Mouse (Mus musculus): ENCODE data around the gene Rbm18.

Gene Rbm18

DNA sequence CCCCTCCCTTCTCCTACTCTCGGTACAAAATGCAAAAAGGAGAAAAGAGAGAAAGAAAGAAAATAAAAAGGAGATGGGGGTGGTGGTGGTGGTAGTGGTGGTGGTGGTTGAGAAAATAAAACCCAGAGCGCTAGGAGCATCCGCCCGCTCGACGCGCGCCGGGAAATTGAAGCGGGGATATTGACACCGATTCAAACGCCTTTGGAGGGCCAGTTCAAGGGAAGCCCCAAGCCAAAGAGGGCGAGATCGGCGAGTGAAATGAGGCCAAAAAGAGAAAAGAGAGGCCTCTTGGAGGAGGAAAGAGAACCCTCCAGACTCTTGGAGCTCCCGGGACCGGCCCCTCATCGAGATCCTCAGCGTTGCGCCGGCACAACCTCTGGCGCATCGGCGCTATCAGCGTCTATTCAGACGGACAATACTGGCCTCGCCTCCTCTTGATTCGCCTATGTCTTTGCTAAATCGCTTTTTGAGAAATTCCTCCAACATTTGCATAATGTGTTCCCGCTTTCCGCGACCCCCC is 32.1 kb downstream of the Rbm18 start:
- no peak for DNase-seq

DNA sequence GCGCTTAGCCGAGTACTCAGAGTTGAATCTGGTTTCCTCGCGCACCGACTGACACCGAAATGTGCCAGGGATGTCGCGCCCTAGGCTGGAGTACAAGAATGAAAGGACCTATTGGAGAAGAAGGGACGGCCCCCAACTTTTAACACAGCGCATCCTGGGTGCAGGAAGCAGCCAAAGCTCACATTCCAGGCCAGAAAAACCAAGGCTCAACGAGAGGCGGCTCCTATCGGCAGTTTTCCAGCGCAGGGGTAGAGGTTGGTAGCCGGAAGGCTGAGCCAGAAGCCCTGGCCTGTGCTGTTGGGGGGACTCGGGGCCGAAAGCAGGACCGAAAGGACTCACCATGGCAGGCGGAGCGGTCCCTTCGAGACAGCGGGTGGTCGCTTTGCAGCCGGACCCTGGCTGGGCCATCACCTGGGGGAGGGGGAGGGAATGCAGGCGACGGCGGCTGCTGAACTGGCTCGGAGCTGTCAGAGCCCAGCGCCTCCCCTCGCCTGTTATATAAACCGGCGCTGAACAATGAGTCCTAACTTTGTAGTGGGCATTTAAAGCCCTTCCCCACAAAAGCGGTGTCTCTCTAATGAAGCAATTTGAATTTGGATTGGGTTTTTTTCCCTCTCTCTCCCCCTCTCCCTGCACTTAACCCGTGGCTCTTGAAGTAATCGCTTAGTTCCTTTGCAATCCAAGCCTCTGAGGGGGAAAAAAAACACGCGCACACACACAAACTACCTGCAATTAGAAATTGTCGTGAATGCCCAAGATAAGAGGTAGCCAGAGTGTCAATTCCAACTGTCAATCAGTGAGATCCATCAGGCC is 32.8 kb downstream of the Rbm18 start:
- DNase-seq: no peak

DNA sequence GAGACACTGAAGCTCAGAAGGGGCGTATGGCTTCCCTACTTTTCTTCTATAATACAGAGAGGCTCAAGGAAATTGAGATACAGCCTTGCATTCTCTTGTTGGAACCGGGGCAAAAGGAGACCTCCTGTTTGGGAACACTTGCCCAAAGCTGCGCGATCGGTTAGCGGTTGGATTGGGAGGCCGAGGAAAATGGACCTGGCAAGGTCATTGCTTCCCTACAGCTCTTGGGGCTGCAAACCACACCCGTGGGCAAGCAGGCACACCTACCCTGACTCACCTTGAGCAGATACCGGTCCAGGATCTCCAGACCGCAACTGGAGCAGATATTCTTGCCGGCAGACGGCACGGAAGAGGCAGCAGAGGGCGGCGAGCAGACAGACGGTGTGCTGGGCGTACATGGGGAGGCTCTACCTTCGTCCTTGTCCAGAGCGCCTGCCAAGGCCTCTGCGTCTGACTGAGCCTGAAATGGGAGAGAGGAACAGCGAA is 33.5 kb downstream of the Rbm18 start:
- DNase-seq: no peak

DNA sequence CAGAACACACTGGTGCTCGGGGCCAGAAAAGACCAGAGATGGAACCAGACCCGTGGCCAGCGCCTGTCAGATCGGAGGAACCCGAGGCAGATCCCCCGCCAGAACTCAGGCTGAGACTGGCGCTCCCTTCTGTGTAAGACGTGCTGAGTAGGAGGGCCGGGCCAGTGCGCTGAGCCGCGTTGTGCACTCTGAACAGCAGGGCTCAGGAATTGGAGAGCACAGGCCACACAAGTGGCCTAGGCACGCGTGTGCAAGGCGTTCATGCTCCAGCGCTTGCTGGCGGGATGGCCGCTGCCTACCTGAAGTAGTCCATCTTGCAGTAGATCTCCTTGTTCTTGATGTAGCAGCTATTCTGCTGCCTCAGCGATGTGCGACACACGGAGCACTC is 34.0 kb downstream of the Rbm18 start:
- DNase-seq: no peak

DNA sequence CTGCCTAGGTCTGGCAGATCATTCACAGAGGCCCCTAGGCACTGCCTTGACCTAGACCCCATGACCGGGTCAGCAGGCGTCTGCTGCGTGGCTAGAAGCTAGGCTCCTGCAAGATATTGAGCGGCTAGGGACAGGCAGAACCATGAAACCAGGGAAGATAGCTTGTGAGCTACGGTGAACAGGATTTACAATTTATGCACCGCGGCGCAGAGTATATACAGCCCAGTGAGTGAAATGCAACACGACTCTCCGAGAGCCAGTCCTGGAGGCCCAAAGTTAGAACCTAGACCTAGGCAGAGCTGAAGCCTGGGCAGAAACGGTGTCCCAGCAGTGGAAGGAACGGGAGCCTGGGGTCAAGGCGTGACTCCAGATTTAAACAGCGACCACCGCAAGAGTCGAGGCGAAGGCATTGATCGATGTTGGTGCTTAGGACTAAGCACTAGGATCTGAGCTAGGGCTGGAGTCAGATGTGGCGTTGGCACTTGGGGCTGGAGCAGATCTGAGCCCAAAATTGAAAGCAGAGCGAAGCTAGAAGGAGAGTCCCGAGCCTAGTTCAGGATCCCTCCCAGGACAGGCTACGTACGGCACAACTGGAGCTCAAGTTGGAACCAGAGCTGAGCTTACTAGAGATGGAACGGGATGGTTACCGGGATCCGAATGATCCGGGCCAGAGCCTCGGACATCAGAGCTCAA is 34.6 kb downstream of the Rbm18 start:
- no peak for DNase-seq

DNA sequence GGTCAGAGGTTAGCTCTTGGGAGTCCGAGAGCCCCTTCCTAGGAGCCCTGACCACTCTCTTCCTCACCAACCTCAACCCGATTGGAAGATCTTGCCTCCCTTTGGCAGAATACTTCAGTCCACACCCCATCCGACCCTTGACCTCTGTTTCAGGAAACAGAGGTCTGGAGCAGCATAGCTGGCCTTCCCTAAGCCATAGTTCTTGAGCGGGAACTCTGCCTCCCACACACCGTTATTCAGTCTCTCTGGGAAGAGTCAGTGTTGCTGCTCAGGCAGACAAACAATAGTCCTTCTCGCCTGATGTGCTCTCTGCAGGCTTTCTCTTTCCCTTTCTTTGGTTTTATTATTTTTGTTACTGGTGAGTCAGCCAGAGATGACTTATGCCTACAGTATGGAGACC is 36.8 kb downstream of the Rbm18 start:
- no peak for DNase-seq

DNA sequence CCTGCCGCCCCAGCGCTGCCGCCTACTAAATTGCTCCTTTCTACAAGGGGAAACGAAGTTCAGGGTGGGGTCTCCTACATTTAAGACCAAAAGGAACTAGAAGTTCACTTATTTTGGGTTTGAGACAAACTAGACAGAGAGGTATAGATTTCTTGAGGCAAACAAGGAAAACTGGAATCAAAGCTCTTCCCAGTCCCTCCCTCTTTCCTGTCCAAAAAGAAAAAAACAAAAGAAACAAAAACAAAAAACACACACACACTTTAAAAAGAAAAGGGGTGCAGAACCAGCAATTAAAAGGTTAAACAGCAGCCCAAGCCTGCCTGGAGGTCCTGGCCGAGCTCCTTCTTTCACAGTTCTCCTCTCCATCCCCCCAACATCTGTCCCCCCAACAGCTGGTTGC is 38.6 kb downstream of the Rbm18 start:
- no peak for DNase-seq

DNA sequence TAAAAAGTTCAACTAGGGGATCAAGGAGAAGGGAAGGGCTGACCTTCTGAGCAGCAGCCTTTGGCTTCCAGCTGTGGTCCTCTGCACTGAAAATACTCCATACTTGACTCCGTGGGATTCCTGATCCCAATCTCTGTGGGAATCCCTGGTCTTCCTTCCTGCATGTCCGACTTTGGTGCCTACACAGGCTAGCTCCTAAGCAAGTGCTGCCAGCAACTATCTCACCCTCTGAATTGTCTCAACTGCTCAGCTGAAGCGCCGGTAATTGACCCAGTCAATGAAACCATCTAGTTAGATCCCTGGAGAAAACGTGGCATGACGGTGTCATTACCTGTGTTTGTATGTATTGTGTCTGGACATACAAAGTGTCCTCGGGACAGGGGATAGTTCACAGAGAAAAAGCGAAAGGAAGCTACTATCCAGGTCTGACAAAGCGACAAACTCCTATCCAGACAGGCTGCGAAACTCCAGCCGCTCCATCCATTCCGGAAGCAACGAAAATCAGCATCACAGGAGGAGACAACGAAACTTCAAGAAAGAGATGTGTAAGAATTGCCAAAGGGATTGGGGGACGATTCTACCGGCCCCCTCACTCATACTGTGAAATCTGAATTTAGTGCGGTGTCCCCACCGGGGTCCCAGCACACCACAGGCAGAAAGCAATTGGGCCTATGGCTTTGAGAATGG is 39.3 kb downstream of the Rbm18 start:
- no peak for DNase-seq

DNA sequence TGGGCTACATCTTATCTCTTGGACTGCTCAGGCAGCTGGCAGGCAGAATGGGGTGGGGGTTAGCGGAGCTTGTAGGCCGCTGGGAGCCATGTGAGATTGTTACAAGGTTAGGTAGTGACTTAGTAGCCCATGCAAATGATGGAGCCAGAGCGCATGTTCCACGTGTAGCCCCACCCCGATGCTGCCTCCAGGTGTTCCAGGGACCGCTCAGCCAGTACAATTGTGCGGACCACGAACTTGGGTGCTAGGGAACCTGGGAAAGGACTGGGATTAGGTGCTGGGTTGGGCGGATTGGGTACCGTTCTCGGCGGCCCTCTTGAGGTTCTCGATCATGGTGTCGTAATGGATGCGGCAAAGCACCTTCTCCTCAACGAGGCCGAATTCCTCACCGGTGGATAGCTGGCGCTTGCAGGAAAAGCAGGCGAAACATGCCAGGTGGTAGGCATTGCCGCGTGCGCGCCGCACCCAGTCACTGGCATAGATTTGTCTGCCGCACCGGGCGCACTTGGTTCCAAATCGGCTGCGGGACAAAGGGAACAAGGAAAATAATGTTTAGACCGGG is 42.6 kb downstream of the Rbm18 start:
- no peak for DNase-seq

DNA sequence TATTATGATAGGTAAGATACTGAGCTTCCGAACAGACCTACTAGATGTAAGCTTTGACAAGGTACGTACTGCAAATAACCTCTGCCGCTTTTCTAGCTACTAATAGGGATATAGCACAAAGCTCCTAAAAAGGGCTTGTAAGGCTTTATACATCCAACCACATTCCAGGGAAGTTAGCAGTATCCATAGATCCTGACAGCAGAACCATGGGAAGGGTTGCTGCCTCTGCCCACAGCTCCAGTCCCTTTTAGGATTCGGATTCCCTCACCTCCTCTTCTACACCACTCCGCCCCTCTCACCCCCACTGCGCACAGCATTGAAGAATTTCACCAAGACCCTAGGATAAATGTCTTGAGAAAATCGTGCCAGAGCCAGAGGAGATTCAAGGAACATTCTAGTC is 43.3 kb downstream of the Rbm18 start:
- no peak for DNase-seq

DNA sequence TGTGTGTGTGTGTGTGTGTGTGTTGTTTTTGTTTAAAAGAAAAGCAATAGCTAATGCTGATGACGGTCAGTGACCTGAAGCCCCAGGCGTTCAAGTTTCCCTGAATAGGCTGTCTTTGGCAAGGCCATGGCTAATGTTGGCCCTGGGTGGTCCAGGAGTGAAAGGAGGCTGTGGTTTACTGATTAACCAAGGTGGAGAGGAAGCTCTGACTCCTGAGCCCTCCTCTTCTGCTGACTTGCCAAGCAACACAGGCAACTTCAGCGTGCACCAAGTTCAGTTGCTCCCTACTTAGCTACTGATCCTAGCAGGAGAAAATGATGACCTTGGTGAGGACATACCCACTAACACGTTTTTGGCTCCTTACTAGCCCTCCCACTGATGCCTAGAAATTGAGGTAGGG is 43.8 kb downstream of the Rbm18 start:
- peak; percentile 33 to 58 for DNase-seq

DNA sequence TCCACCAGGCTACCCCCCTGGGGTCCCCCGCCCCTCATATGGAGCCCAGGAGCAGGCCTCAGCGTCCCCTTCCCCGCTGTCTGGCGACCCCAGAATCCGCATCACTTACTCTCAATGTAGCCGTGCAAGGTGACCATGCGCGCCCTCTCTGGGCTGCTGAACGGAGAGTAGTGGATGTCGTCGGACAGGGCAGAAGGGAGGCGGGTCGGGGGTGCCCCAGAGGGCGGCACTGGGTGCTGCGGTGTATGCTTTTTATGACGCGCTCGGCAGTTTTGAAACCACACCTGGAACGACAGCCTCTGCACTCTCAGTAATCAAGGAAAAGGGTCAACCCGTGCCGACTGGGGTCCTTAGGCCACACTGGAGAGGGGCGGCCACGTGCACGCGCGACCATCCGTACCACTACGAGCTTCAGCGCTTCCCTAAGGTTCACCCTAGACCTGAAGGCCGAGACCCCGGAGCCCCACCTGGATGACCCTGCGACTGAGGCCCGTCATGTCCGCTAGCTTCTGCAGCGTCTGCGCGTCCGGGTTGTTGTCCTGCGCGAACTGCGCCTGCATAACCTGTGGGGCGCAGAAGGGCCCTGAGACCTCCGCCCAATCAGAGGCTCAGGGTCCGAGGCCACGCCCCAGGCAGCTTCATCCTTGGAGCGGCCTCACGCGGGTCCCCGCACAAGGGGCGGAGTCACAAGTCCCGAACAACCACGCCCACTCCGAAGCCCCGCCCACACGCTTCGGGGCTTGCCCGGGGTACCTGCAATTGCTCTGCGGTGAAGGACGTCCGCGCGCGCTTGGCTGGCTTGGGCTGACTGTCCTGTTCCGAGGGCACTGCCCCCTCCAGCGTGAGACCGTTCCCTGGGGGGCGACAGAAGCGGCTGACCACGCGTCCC is 45.5 kb downstream of the Rbm18 start:
- peak; percentile 46 to 53 for DNase-seq

DNA sequence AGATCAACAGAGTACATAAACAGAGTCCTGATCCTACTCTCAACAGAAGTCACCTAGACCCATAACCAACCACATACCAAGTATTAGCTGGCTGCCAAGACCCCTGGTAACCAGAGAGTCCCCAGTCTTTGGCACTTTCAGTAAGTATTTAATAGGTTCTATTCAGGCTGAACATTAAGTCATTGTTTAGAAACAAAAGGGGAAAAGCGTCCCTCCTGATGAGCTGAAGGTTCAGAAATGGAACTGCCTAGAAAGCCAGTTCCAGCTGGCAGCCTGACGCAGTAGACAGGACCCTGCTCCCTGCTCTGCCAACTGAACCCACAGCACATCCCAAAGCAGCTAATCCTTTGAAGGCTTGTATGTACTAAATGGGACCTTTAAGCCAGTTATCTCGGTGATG is 47.4 kb downstream of the Rbm18 start:
- no peak for DNase-seq

DNA sequence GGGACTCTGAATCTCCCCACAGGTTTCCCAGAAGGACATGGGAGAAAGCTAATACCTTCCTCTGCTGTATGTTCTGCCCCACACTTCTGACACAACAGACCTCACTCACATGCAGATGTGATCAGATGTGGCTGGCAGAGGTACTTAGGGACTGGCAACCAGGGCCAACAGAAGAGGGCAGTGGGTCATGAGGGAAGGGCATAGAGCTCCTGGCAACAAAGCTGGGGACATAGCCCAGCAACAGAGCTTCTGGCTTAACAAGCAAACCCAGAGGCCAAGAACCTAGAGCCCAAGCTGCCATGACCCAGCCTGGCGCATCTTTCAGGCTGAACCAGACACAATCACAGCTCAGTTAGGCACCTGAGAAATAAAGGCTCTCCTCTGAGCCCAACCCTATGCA is 51.5 kb downstream of the Rbm18 start:
- no peak for DNase-seq

DNA sequence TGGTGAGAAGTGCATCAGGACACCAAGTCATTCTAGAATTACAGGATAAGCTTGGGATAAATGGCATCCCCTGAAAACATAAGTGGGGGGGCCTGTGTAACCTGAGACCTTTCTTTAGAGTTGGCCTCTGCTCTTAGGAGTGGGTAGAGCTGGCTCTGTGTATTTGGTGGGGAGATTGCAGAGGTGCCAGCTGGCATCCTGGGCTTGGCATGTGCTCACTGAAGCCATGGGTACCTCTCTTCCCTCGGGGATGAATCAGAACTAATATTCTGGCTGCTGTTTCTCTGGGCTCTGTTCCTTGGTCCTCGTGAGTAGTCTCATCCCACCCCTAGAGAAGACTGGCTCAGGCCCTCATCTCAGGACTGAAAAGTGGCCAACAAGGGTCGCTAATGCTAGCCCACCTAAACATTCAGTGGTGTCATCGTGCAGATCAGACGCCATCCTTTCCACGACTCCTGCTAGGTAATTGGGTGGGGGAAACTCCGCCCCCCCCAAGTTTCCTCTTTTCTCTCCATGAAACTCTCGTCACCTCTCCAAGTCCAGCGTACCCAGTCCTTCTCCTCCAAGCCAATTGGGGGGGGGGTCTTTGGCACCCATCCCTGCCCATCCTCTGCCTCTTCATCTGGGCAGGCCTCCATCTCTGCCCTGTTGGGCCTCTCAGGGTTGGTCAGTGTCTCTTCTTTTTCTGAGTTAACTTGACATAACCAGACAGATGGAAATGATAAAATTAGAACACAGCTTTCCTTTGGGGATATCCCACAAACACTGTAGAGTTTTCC is 53.6 kb downstream of the Rbm18 start:
- no peak for DNase-seq

DNA sequence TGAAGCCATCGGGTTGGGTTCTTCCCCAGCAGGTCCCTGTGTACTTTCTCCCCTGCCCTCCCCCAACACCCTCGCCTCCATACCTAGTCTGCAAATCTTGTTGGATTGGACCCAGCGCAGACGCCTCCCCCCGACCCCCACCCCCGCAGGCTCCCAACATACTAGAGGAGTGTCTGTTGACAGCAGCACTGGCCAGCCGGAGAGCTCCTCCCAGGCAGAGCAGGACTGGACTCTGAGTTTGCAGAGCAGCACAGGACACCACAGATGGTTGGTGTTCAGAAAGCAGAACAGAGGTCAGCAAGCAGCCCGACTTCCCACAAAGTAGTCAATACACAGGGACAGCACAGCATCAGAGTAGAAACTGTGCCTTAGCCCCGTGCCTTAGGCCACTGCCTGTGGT is 55.1 kb downstream of the Rbm18 start:
- peak in 1 of 2 experiments; percentile 38 for DNase-seq

DNA sequence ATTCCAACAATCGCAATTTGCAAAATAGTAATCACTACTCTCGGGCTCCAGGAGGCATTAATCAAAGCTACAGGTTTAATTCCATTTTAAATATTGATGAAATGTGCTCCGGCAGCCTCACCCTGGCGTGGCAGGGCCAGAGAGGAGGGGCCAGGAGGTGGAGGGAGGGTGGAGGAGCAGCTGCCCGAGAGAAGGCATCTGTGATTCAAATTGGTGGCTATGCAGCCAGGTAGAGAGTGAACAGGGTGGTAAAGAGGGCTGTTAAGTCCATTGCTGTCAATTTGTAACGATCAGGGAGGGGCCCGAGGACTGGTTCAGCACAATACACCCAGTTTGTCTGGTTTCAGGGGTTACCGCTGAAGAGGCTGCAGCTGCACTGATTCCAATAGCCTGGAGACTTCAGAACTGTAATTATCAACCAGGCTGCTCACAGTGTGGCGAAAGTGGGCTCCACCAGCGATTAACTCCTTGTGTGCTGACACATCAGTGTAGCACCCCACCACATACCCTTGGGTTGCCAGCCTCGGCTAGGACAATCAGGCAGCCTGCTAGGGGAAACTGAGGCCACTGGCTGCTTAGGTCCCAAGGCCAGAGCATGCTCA is 59.3 kb downstream of the Rbm18 start:
- no peak for DNase-seq

DNA sequence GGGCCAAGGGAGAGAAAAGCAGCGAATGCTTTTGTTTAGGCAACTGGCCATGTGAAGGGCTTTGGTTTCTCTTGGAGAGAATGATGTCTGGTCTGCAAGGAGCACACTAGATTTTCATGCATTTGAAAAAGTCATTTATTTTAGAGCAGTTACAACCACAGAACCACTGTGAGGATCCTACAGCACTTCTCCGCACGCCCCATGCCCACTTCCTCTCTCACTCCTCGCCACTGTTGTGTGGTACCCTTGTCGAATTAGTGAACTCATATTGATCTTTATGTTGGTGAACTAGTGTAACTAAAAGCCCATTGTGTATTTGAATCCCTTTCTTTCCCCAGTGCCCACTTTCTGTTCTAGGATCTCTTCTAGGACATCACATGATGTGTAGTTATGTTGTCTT is 61.4 kb downstream of the Rbm18 start:
- no peak for DNase-seq

DNA sequence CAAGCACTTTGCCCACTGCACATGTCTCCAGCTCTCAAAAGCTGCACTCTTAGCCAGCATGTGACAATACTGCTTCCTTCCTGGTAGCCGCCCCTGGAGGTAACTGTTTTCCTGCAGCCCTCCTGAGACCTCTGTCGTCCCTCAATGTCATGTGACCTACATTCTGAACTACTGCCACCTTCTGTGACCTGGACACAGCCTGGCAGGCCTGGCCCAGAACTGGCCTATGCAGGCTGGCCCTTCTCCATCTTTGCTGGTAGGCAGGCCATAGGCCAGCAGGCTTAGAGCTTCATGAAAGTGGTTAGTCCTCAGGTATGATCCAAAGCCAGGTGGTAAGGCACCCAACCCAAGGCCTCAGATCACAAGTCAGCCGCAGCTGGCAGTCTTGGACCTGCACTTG is 62.8 kb downstream of the Rbm18 start:
- DNase-seq: no peak

DNA sequence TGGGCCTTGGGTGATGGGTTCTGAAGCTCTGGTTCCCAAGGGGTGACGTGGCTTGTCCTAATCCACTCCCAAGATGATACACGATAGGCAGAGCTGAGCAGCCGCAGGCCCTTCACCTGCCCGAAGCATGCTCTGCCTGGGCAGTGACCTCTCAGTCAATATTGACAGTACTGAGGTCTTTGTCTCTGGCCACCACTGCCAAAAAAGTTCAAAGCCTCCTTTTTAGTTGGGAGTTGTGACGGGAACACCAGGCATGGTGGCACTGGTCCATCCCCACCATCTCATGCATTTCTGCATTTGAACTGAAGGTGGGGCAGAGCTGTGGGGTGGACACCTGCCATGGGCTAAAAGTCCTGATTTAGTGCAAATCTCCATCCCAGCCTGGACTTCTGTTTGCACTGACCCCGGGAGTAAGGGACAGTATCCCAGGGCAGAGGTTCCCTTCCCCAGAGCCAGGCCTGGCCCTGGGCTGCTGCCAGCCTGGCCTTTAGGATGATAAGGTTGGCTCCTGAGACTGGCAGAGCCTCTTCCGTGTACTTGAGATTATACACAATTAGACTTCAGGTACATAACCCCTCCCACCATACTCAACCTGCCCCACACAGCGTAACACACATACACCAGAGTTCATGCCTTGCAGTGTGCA is 64.8 kb downstream of the Rbm18 start:
- DNase-seq: no peak

All from kidney, adult 8-10 months (tissue).